Mouse (Mus musculus): ENCODE data around the gene Mif4gd. TPM values are rescaled to one million over a fixed set of nuclear protein-coding genes. Genes with fewer than 3 reads are reported as not detected.

The Mif4gd gene
- polyA plus RNA-seq, 1 experiment, result 215 TPM

- Histone ChIP-seq H3K27me3 (ENCODE audit: control insufficient read depth, insufficient read depth, low read length) (no peaks in the 10 kb centered on the region), H3K4me1 (replicated peaks; ENCODE audit: control insufficient read depth, insufficient read depth, low read length) (peaks cover 50% of the 10 kb centered on the region), H3K4me3 (ENCODE audit: control insufficient read depth, insufficient read depth, low read length) (no peak overlapping the region), H3K27ac (ENCODE audit: control insufficient read depth, insufficient read depth, low read length) (peak overlapping the region; percentile 79), H3K36me3 (ENCODE audit: control insufficient read depth, insufficient read depth, low read length) (peaks cover 4% of the 10 kb centered on the region; the same call in 1 of the 2 replicates)
- no peak for DNase-seq
- TF ChIP-seq CTCF (IDR thresholded peaks at IDR 0.05; ENCODE audit: borderline replicate concordance, control insufficient read depth, extremely low read depth, insufficient read depth, low read length, poor library complexity) (no peak), POLR2A (IDR thresholded peaks at IDR 0.05; ENCODE audit: control insufficient read depth, extremely low read depth, insufficient read depth, low read length, poor library complexity) (no peak)
- WGBS, result 72% methylated on average over 4 of the region's 4 CpGs
Observed at GRCm38 (mm10) chr11:115641664-115642036, 28.9 kb upstream of the Mif4gd start.

- 2% methylated on average over 14 of the region's 14 CpGs for WGBS
- peak overlapping the region; percentile 79 for H3K27ac ChIP-seq (ENCODE audit: control insufficient read depth, insufficient read depth, low read length)
- 0 out of 2 replicates have a peak overlapping the region, but pooled peaks have one; percentile 0 for H3K4me3 ChIP-seq (ENCODE audit: control insufficient read depth, insufficient read depth, low read length)
- DNase-seq, result peak; percentile 63
- H3K4me1 ChIP-seq (replicated peaks; ENCODE audit: control insufficient read depth, insufficient read depth, low read length), result peaks cover 46% of the 10 kb centered on the region
- H3K36me3 ChIP-seq (ENCODE audit: control insufficient read depth, insufficient read depth, low read length), result peaks cover 4% of the 10 kb centered on the region; the same call in 1 of the 2 replicates
- TF ChIP-seq CTCF (IDR thresholded peaks at IDR 0.05; ENCODE audit: borderline replicate concordance, control insufficient read depth, extremely low read depth, insufficient read depth, low read length, poor library complexity), result 0 out of 2 replicates have a peak, but pooled peaks have one; percentile 10
- 0 out of 2 replicates have a peak, but pooled peaks have one; percentile 16 for TF ChIP-seq POLR2A (IDR thresholded peaks at IDR 0.05; ENCODE audit: control insufficient read depth, extremely low read depth, insufficient read depth, low read length, poor library complexity)
- no peaks in the 10 kb centered on the region for H3K27me3 ChIP-seq (ENCODE audit: control insufficient read depth, insufficient read depth, low read length)
Observed at GRCm38 (mm10) chr11:115640978-115641663, 28.4 kb upstream of the Mif4gd start.

GRCm38 (mm10) chr11:115640311-115640828 lies 27.6 kb upstream of the Mif4gd start:
- Histone ChIP-seq H3K27ac (ENCODE audit: control insufficient read depth, insufficient read depth, low read length) (no peak overlapping the region; the same call in 1 of the 2 replicates), H3K4me3 (ENCODE audit: control insufficient read depth, insufficient read depth, low read length) (no peak overlapping the region), H3K4me1 (replicated peaks; ENCODE audit: control insufficient read depth, insufficient read depth, low read length) (peaks cover 46% of the 10 kb centered on the region), H3K27me3 (ENCODE audit: control insufficient read depth, insufficient read depth, low read length) (no peaks in the 10 kb centered on the region), H3K36me3 (ENCODE audit: control insufficient read depth, insufficient read depth, low read length) (peaks cover 4% of the 10 kb centered on the region; the same call in 1 of the 2 replicates)
- no peak for TF ChIP-seq POLR2A (IDR thresholded peaks at IDR 0.05; ENCODE audit: control insufficient read depth, extremely low read depth, insufficient read depth, low read length, poor library complexity)
- TF ChIP-seq CTCF (IDR thresholded peaks at IDR 0.05; ENCODE audit: borderline replicate concordance, control insufficient read depth, extremely low read depth, insufficient read depth, low read length, poor library complexity), result no peak
- 73% methylated on average over 3 of the region's 4 CpGs for WGBS
- DNase-seq, result no peak

DNA sequence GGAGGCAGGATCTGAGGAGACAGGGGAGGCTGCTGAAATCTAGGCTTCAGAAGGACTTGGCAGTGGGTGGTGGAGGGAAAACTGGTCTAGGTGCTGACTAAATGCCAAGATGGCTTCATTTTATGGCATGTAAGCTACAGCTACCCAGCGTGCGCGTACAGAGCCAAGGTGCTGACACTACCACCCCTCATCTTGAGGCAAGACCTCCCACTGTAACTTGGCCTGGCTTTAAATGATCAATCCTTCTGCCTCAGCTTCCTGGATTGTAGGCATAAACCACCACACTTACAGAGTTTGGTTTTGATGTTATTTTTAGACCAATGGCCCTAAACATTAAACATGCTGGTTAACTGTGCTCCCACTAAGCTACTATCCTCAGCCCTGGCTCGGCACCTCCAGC lies 26.8 kb upstream of the Mif4gd start:
- no peaks in the 10 kb centered on the region; the same call in 1 of the 2 replicates for H3K36me3 ChIP-seq (ENCODE audit: control insufficient read depth, insufficient read depth, low read length)
- 80% methylated on average over 4 of the region's 4 CpGs for WGBS
- DNase-seq, result no peak
- peak overlapping the region; percentile 26; the same call in 1 of the 2 replicates for H3K27ac ChIP-seq (ENCODE audit: control insufficient read depth, insufficient read depth, low read length)
- peaks cover 46% of the 10 kb centered on the region for H3K4me1 ChIP-seq (replicated peaks; ENCODE audit: control insufficient read depth, insufficient read depth, low read length)
- H3K4me3 ChIP-seq (ENCODE audit: control insufficient read depth, insufficient read depth, low read length), result no peak overlapping the region
- no peaks in the 10 kb centered on the region for H3K27me3 ChIP-seq (ENCODE audit: control insufficient read depth, insufficient read depth, low read length)
- TF ChIP-seq CTCF (IDR thresholded peaks at IDR 0.05; ENCODE audit: borderline replicate concordance, control insufficient read depth, extremely low read depth, insufficient read depth, low read length, poor library complexity) (no peak), POLR2A (IDR thresholded peaks at IDR 0.05; ENCODE audit: control insufficient read depth, extremely low read depth, insufficient read depth, low read length, poor library complexity) (no peak)

DNA sequence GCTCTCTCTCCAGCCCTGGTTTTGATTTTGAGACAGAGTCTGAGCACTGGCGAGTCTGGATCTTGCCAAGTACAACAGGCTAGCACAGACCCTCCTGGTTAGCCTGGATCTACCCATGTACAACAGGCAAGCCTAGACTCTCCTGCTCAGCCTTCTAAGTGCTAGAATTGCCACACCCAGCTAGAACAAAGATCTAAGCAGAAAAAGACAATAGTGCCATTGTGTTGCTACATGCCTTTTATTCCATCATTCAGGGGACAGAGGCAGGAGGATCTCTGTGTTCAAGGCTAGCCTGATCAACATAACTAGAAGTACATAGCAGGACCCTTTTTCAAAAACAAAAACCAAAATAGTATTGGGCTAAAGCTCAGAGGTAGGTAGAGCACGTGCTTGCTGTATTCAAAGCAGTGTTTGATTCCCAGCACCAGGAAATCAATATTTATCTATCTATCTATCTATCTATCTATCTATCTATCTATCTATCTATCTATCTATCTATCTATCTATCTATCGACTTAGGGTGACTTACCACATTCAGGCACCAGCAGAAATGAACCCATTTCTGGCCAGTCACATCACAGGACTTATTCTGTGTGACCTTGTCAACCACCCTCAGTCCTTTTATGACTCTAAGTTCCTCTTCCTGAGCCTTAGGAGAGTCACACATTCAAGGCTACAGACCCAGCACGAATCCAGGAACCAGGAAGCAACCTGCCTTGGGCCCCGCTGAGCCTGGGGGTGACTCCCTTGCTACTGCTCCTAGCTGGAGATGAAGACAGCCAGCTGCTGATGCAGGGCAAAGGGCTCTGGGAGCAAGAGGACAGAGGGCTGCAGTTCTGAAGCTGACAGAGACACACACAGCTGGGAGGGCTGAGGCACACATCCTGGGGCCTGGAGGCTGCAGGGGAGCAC lies 26.0 kb upstream of the Mif4gd start:
- Histone ChIP-seq H3K4me1 (replicated peaks; ENCODE audit: control insufficient read depth, insufficient read depth, low read length) (peaks cover 43% of the 10 kb centered on the region), H3K4me3 (ENCODE audit: control insufficient read depth, insufficient read depth, low read length) (no peak overlapping the region), H3K36me3 (ENCODE audit: control insufficient read depth, insufficient read depth, low read length) (no peaks in the 10 kb centered on the region), H3K27ac (ENCODE audit: control insufficient read depth, insufficient read depth, low read length) (peak overlapping the region; percentile 26; the same call in 1 of the 2 replicates), H3K27me3 (ENCODE audit: control insufficient read depth, insufficient read depth, low read length) (no peaks in the 10 kb centered on the region)
- 50% methylated on average over 5 of the region's 5 CpGs for WGBS
- TF ChIP-seq CTCF (IDR thresholded peaks at IDR 0.05; ENCODE audit: borderline replicate concordance, control insufficient read depth, extremely low read depth, insufficient read depth, low read length, poor library complexity) (no peak), POLR2A (IDR thresholded peaks at IDR 0.05; ENCODE audit: control insufficient read depth, extremely low read depth, insufficient read depth, low read length, poor library complexity) (no peak)
- DNase-seq, result no peak

- no peak for TF ChIP-seq CTCF (IDR thresholded peaks at IDR 0.05; ENCODE audit: borderline replicate concordance, control insufficient read depth, extremely low read depth, insufficient read depth, low read length, poor library complexity)
- TF ChIP-seq POLR2A (IDR thresholded peaks at IDR 0.05; ENCODE audit: control insufficient read depth, extremely low read depth, insufficient read depth, low read length, poor library complexity), result no peak
- H3K36me3 ChIP-seq (ENCODE audit: control insufficient read depth, insufficient read depth, low read length), result no peaks in the 10 kb centered on the region
- H3K4me3 ChIP-seq (ENCODE audit: control insufficient read depth, insufficient read depth, low read length), result no peak overlapping the region
- H3K4me1 ChIP-seq (replicated peaks; ENCODE audit: control insufficient read depth, insufficient read depth, low read length), result peaks cover 28% of the 10 kb centered on the region
- 89% methylated on average over 3 of the region's 3 CpGs for WGBS
- no peak overlapping the region for H3K27ac ChIP-seq (ENCODE audit: control insufficient read depth, insufficient read depth, low read length)
- no peaks in the 10 kb centered on the region for H3K27me3 ChIP-seq (ENCODE audit: control insufficient read depth, insufficient read depth, low read length)
- DNase-seq, result no peak
Observed at GRCm38 (mm10) chr11:115636960-115637359, 24.2 kb upstream of the Mif4gd start.
